In the genomic region with DNA sequence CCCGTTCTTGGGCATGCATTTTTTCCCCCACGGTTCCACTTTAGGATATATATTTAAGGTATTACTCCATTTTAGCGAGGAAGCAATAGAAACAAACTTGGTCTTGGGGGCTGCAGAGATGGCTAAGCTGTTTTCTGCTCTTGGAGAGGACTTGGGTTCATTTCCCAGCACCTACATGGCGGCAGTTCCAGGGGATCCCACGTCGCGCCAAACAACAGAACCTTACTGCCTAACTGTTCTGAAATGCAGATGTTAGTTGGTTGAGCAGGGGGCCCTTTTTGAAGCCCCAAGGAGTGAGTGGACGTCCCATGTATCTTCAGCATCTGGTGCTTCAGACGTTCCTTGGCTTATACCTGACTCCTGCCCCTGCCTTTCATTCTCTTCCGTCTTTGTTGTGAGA, we compare ENCODE assay signal across 8 mouse cellular contexts. TPM values are rescaled to one million over a fixed set of nuclear protein-coding genes. Genes with fewer than 3 reads are reported as not detected.
DNase-seq lines count a peak whose midpoint lies in the region; ATAC-seq and TF ChIP-seq lines count a peak whose summit lies in the region.

No protein-coding gene starts in this region.

- H3K4me1 ChIP-seq in G1E (ENCODE audit: insufficient read depth, low read depth, low read length), result peaks cover 26% of the 10 kb centered on the region
- H3K4me1 ChIP-seq in heart, embryonic 15.5 days (replicated peaks), result peaks cover 16% of the 10 kb centered on the region
- peaks cover 10% of the 10 kb centered on the region for H3K4me1 ChIP-seq in limb, embryonic 11.5 days (ENCODE audit: control insufficient read depth, insufficient read depth, low read length)
- peaks cover 16% of the 10 kb centered on the region for H3K4me1 ChIP-seq in neural tube, embryonic 12.5 days

- peaks cover 20% of the 10 kb centered on the region for H3K36me3 ChIP-seq in G1E (replicated peaks)
- H3K36me3 ChIP-seq in heart, embryonic 15.5 days, result peaks cover 5% of the 10 kb centered on the region
- no peaks in the 10 kb centered on the region for H3K36me3 ChIP-seq in limb, embryonic 11.5 days (ENCODE audit: control insufficient read depth, insufficient read depth, low read length)
- H3K36me3 ChIP-seq in neural tube, embryonic 12.5 days, result peaks cover 3% of the 10 kb centered on the region; the same call in 1 of the 2 replicates

- peak overlapping the region; percentile 81 for H3K4me3 ChIP-seq in layer of hippocampus, adult 2 months
- peak overlapping the region; percentile 85 for H3K4me3 ChIP-seq in G1E (ENCODE audit: low read depth, low read length)
- H3K4me3 ChIP-seq in heart, embryonic 15.5 days, result peak overlapping the region; percentile 77
- peak overlapping the region; percentile 89 for H3K4me3 ChIP-seq in limb, embryonic 11.5 days (ENCODE audit: low read depth, low read length)
- H3K4me3 ChIP-seq in neural tube, embryonic 12.5 days, result peak overlapping the region; percentile 78

- no peaks in the 10 kb centered on the region for H3K9me3 ChIP-seq in G1E (replicated peaks)
- H3K9me3 ChIP-seq in heart, embryonic 15.5 days (replicated peaks), result no peaks in the 10 kb centered on the region
- no peaks in the 10 kb centered on the region for H3K9me3 ChIP-seq in limb, embryonic 11.5 days (ENCODE audit: control insufficient read depth, low read length)
- H3K9me3 ChIP-seq in neural tube, embryonic 12.5 days, result no peaks in the 10 kb centered on the region

- peak overlapping the region; percentile 97 for H3K27ac ChIP-seq in layer of hippocampus, adult 2 months
- H3K27ac ChIP-seq in heart, embryonic 15.5 days, result peak overlapping the region; percentile 94
- peak overlapping the region; percentile 72 for H3K27ac ChIP-seq in limb, embryonic 11.5 days (replicated peaks; ENCODE audit: low read depth, low read length)
- peak overlapping the region; percentile 50; the same call in 1 of the 2 replicates for H3K27ac ChIP-seq in neural tube, embryonic 12.5 days

- no peak for TF ChIP-seq CTCF in layer of hippocampus, adult 2 months (conservative IDR thresholded peaks at IDR 0.05)
- TF ChIP-seq CTCF in G1E (IDR thresholded peaks at IDR 0.05; ENCODE audit: low read depth, low read length), result no peak

- ATAC-seq in G1E (ENCODE audit: extremely low read depth, insufficient number of reproducible peaks, low FRiP score, poor library complexity, severe bottlenecking), result no peak
- ATAC-seq in heart, embryonic 15.5 days (replicated peaks; ENCODE audit: insufficient number of reproducible peaks, insufficient read depth, low FRiP score, low read depth), result no peak
- no peak for ATAC-seq in limb, embryonic 11.5 days (ENCODE audit: insufficient number of reproducible peaks, low FRiP score, low TSS enrichment, low read depth)
- peak; percentile 13; the same call in 1 of the 2 replicates for ATAC-seq in neural tube, embryonic 12.5 days (ENCODE audit: low FRiP score, low read depth)
- ATAC-seq in granulocyte monocyte progenitor cell, adult 5-6 weeks (replicated peaks; ENCODE audit: poor library complexity, severe bottlenecking), result no peak

- peaks cover 5% of the 10 kb centered on the region for H3K27me3 ChIP-seq in G1E (ENCODE audit: insufficient read depth, low read length)
- H3K27me3 ChIP-seq in heart, embryonic 15.5 days, result no peaks in the 10 kb centered on the region
- H3K27me3 ChIP-seq in limb, embryonic 11.5 days (ENCODE audit: control insufficient read depth, insufficient read depth, low read length), result no peaks in the 10 kb centered on the region
- no peaks in the 10 kb centered on the region for H3K27me3 ChIP-seq in neural tube, embryonic 12.5 days (replicated peaks)

- H3K9ac ChIP-seq in heart, embryonic 15.5 days, result peak overlapping the region; percentile 79
- peak overlapping the region; percentile 68 for H3K9ac ChIP-seq in limb, embryonic 11.5 days (ENCODE audit: low read length)
- peak overlapping the region; percentile 73 for H3K9ac ChIP-seq in neural tube, embryonic 12.5 days

- DNase-seq in layer of hippocampus, adult 2 months (ENCODE audit: low spot score in 2 of 2), result no peak
- DNase-seq in layer of hippocampus, adult 9-11 months, result no peak
- peak; percentile 21 for DNase-seq in G1E (ENCODE audit: low spot score)
- DNase-seq in cerebellum, postnatal 10 days, result peak; percentile 32 to 53
- DNase-seq in limb, embryonic 11.5 days (ENCODE audit: low spot score), result peak; percentile 44

- WGBS in heart, embryonic 15.5 days, result 3% methylated on average over 10 of the region's 10 CpGs
- 1% methylated on average over 10 of the region's 10 CpGs for WGBS in limb, embryonic 11.5 days
- 1% methylated on average over 10 of the region's 10 CpGs for WGBS in neural tube, embryonic 12.5 days

- peak overlapping the region; percentile 87 for H3K4me2 ChIP-seq in heart, embryonic 15.5 days
- peak overlapping the region; percentile 78 for H3K4me2 ChIP-seq in limb, embryonic 11.5 days (ENCODE audit: low read depth, severe bottlenecking)
- peak overlapping the region; percentile 75 for H3K4me2 ChIP-seq in neural tube, embryonic 12.5 days (replicated peaks)

RNA-seq across cellular contexts. Expression of gene Pum3, which starts 0.8 kb away (rescaled TPM):
- 10 to 100 TPM; 50.5 to 52.3 TPM for total RNA-seq in layer of hippocampus, adult 2 months (2021)
- total RNA-seq in G1E (2014; fragmentation: Nextera tagmentation), result 221 and 257 TPM in 2 replicates
- 93.2 and 122 TPM in 2 replicates for total RNA-seq in G1E (2017)
- polyA plus RNA-seq in G1E (2012), result 52.4 and 54.4 TPM in 2 replicates
- polyA plus RNA-seq in heart, embryonic 15.5 days (2015; fragmentation: Nextera tagmentation; extraction: Ambion mirVana), result 44.3 and 49.9 TPM in 2 replicates
- polyA plus RNA-seq in limb, embryonic 11.5 days (2014; fragmentation: Nextera tagmentation; extraction: Ambion mirVana), result 94.6 and 103 TPM in 2 replicates
- 76.1 and 81.2 TPM in 2 replicates for polyA plus RNA-seq in neural tube, embryonic 12.5 days (2016; fragmentation: Nextera tagmentation; extraction: Ambion mirVana)
- 109 and 140 TPM in 2 replicates for total RNA-seq in granulocyte monocyte progenitor cell, adult 5-6 weeks (2014; fragmentation: Nextera tagmentation)
- 139 and 146 TPM in 2 replicates for total RNA-seq in granulocyte monocyte progenitor cell, adult 5-6 weeks (2017)

Comparison
In these comparisons a context has a peak if more than half of its experiments do, and no peak if none do; other contexts are left out.
1. DNase-seq: peak in G1E (single experiment), cerebellum, postnatal 10 days (2 of 2) and limb, embryonic 11.5 days (single experiment); none in layer of hippocampus, adult 2 months (0 of 2) and layer of hippocampus, adult 9-11 months (single experiment).
2. Peak in every context shown above with its lines, with median percentiles within 50 percentile points of each other: H3K27ac ChIP-seq, H3K4me3 ChIP-seq, H3K4me2 ChIP-seq and H3K9ac ChIP-seq.